8 mouse cellular contexts compared by ENCODE assay signal in the genomic region with DNA sequence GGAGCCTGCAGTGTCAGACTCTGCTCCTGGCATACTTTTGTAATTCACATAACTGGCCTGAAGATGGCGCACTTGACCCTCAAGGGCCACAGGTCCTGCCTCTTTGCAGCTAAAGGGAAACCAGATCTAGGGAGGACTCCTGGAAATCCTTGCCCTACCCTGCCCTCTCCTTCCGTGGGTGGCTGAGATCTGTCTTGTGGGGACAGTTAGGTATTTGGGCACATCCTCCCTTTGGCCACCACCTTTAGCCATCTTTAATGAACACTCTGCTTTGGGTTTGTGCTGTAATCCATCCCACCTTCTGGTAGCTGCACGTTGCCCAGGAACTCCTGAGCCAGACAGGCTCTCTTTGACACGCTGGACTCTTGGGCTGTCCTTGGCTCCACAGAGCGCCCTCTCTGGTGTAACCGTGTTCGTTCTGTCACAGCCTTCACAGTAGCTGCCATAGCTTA. TPM values are rescaled to one million over a fixed set of nuclear protein-coding genes. Genes with fewer than 3 reads are reported as not detected.
DNase-seq lines count a peak whose midpoint lies in the region; ATAC-seq lines count a peak whose summit lies in the region.

No protein-coding gene starts in this region.

- H3K27ac ChIP-seq in hindbrain, embryonic 11.5 days (ENCODE audit: low read depth, low read length) = no peak overlapping the region
- no peak overlapping the region for H3K27ac ChIP-seq in hindbrain, embryonic 16.5 days (ENCODE audit: low read depth, low read length)

- H3K4me2 ChIP-seq in hindbrain, embryonic 11.5 days (replicated peaks; ENCODE audit: low read depth, low read length) = no peak overlapping the region
- H3K4me2 ChIP-seq in hindbrain, embryonic 16.5 days (ENCODE audit: low read length) = no peak overlapping the region

- ATAC-seq in hindbrain, embryonic 11.5 days (ENCODE audit: low FRiP score) = no peak
- ATAC-seq in hindbrain, embryonic 16.5 days = no peak
- peak; percentile 13 for ATAC-seq in activated CD4-positive, CD25-positive, alpha-beta regulatory T cell, adult 4 months
- peak; percentile 58 for ATAC-seq in megakaryocyte, adult 5-6 weeks (ENCODE audit: poor library complexity, severe bottlenecking)

- H3K36me3 ChIP-seq in hindbrain, embryonic 11.5 days (ENCODE audit: control insufficient read depth, insufficient read depth, low read length) = no peaks in the 10 kb centered on the region
- H3K36me3 ChIP-seq in hindbrain, embryonic 16.5 days (ENCODE audit: control insufficient read depth, insufficient read depth, low read length) = no peaks in the 10 kb centered on the region
- no peaks in the 10 kb centered on the region for H3K36me3 ChIP-seq in splenic B cell, adult 2 months (ENCODE audit: control insufficient read depth, insufficient read depth, low read length, poor library complexity, severe bottlenecking)

- H3K4me1 ChIP-seq in hindbrain, embryonic 11.5 days (replicated peaks; ENCODE audit: control insufficient read depth, insufficient read depth, low read length) = no peaks in the 10 kb centered on the region
- H3K4me1 ChIP-seq in hindbrain, embryonic 16.5 days (ENCODE audit: control insufficient read depth, insufficient read depth, low read depth, low read length) = peaks cover 14% of the 10 kb centered on the region

- peak; percentile 87 for DNase-seq in hindbrain, embryonic 11.5 days (ENCODE audit: low spot score)
- peak; percentile 82 for DNase-seq in embryo, embryonic 11 days
- peak; percentile 66 to 77 for DNase-seq in heart, postnatal 10 days
- DNase-seq in layer of hippocampus, adult 9-11 months = peak; percentile 42
- DNase-seq in splenic B cell, adult 2 months (ENCODE audit: low read depth, low spot score) = peak; percentile 87

- no peak overlapping the region for H3K4me3 ChIP-seq in hindbrain, embryonic 11.5 days (ENCODE audit: low read depth, low read length)
- no peak overlapping the region for H3K4me3 ChIP-seq in hindbrain, embryonic 16.5 days (ENCODE audit: low read length)

- intact Hi-C loops in heart, postnatal 10 days (cut with DNase I) = loop anchor here (1.0 to 5.0 kb wide), 3 partner anchors 82 to 285 kb away; no protein-coding TSS in a partner anchor

- no peaks in the 10 kb centered on the region for H3K9me3 ChIP-seq in hindbrain, embryonic 11.5 days (ENCODE audit: control insufficient read depth, low read length)
- H3K9me3 ChIP-seq in hindbrain, embryonic 16.5 days (ENCODE audit: control insufficient read depth, low read length) = no peaks in the 10 kb centered on the region

- no peak overlapping the region for H3K9ac ChIP-seq in hindbrain, embryonic 11.5 days (ENCODE audit: low read depth, low read length)
- no peak overlapping the region for H3K9ac ChIP-seq in hindbrain, embryonic 16.5 days (ENCODE audit: low read depth, low read length)

- H3K27me3 ChIP-seq in hindbrain, embryonic 11.5 days (ENCODE audit: control insufficient read depth, insufficient read depth, low read length) = no peaks in the 10 kb centered on the region
- no peaks in the 10 kb centered on the region for H3K27me3 ChIP-seq in hindbrain, embryonic 16.5 days (replicated peaks; ENCODE audit: control insufficient read depth, insufficient read depth, low read length)
- no peaks in the 10 kb centered on the region for H3K27me3 ChIP-seq in splenic B cell, adult 2 months (ENCODE audit: control insufficient read depth, insufficient read depth, low read length, poor library complexity, severe bottlenecking)

- 0% methylated on average over 7 of the region's 7 CpGs for WGBS in hindbrain, embryonic 11.5 days
- 4% methylated on average over 7 of the region's 7 CpGs for whole genome bisulfite sequencing in hindbrain, embryonic 16.5 days

RNA-seq across cellular contexts. Expression of a gene that starts 4.0 kb away (rescaled TPM):
- 6.6 and 9.0 TPM in 2 replicates for polyA plus RNA-seq in hindbrain, embryonic 11.5 days (2014; fragmentation: Nextera tagmentation; extraction: Ambion mirVana)
- 24.7 and 27.9 TPM in 2 replicates for polyA plus RNA-seq in hindbrain, embryonic 16.5 days (2015; fragmentation: Nextera tagmentation; extraction: Ambion mirVana)
- polyA plus RNA-seq in activated CD4-positive, CD25-positive, alpha-beta regulatory T cell, adult 4 months (2017; shearing (Covaris generic)) = 10 to 100 TPM in 1 of 2 experiments, 1 to 10 TPM in 1; 8.6 to 10.2 TPM
- total RNA-seq in heart, postnatal 10 days (2021) = 1 to 10 TPM; 2.6 to 7.8 TPM
- 0.16 and 4.0 TPM in 2 replicates for total RNA-seq in megakaryocyte, adult 5-6 weeks (2015)
- 1.8 and 2.3 TPM in 2 replicates for total RNA-seq in megakaryocyte, adult 5-6 weeks (2017)

RNA-seq across cellular contexts. Expression of a gene that starts 28.4 kb away (rescaled TPM):
- polyA plus RNA-seq in hindbrain, embryonic 11.5 days (2014; fragmentation: Nextera tagmentation; extraction: Ambion mirVana) = 0.14 and 0.15 TPM in 2 replicates
- polyA plus RNA-seq in hindbrain, embryonic 16.5 days (2015; fragmentation: Nextera tagmentation; extraction: Ambion mirVana) = 0.17 and 0.30 TPM in 2 replicates
- 10 to 100 TPM; 52.5 to 78.9 TPM for polyA plus RNA-seq in activated CD4-positive, CD25-positive, alpha-beta regulatory T cell, adult 4 months (2017; shearing (Covaris generic))
- 1 to 10 TPM; 1.7 TPM for total RNA-seq in heart, postnatal 10 days (2021)
- 3.6 and 4.2 TPM in 2 replicates for total RNA-seq in megakaryocyte, adult 5-6 weeks (2015)
- 9.6 and 11.4 TPM in 2 replicates for total RNA-seq in megakaryocyte, adult 5-6 weeks (2017)

Comparison
In these comparisons a context has a peak if more than half of its experiments do, and no peak if none do; other contexts are left out.
1. ATAC-seq: peak in activated CD4-positive, CD25-positive, alpha-beta regulatory T cell, adult 4 months (single experiment) and megakaryocyte, adult 5-6 weeks (single experiment); none in hindbrain, embryonic 11.5 days (single experiment) and hindbrain, embryonic 16.5 days (single experiment).
2. RNA of a gene that starts 28.4 kb away (polyA plus RNA-seq): 52.5 to 78.9 TPM in activated CD4-positive, CD25-positive, alpha-beta regulatory T cell, adult 4 months; 0.17 to 0.30 TPM in hindbrain, embryonic 16.5 days and 0.14 to 0.15 TPM in hindbrain, embryonic 11.5 days; every median in the first group is over 10 times any median in the second.
3. Peak in every context shown above with its lines, with median percentiles within 50 percentile points of each other: DNase-seq.